In genomic region chr19:19246837-19247560, GRCm38 (mm10) we compare ENCODE assay signal across 12 mouse cellular contexts.
DNase-seq lines count a peak whose midpoint lies in the region; ATAC-seq and TF ChIP-seq lines count a peak whose summit lies in the region.
"Had no signal": no experiment of that assay in that cellular context is flagged by ENCODE, and none has a peak within 500 bp of the region (broad histone marks: within the 10 kb centered on the region; RNA-seq: fewer than 3 reads in every experiment).

No protein-coding gene starts in this region.

- no peak overlapping the region for H3K4me3 ChIP-seq in ES-Bruce4 (ENCODE audit: low read depth, low read length)
- no peak overlapping the region for H3K4me3 ChIP-seq in forebrain, embryonic 13.5 days
- H3K4me3 ChIP-seq in midbrain, embryonic 13.5 days (replicated peaks) = no peak overlapping the region
- no peak overlapping the region for H3K4me3 ChIP-seq in heart, adult 2 months
- H3K4me3 ChIP-seq: layer of hippocampus, adult 2 months; limb, embryonic 10.5 days; lung, embryonic 15.5 days had no signal

- no peaks in the 10 kb centered on the region for H3K36me3 ChIP-seq in ES-Bruce4 (ENCODE audit: control insufficient read depth, insufficient read depth, low read length, poor library complexity, severe bottlenecking)
- no peaks in the 10 kb centered on the region for H3K36me3 ChIP-seq in forebrain, embryonic 13.5 days (ENCODE audit: poor library complexity, severe bottlenecking)
- no peaks in the 10 kb centered on the region for H3K36me3 ChIP-seq in midbrain, embryonic 13.5 days
- H3K36me3 ChIP-seq in heart, adult 2 months (ENCODE audit: control insufficient read depth, insufficient read depth, low read length) = no peaks in the 10 kb centered on the region
- H3K36me3 ChIP-seq: limb, embryonic 10.5 days; lung, embryonic 15.5 days had no signal

- peaks cover 2% of the 10 kb centered on the region for H3K4me1 ChIP-seq in ES-Bruce4 (ENCODE audit: control insufficient read depth, insufficient read depth, low read length)
- H3K4me1 ChIP-seq in forebrain, embryonic 13.5 days = peaks cover 10% of the 10 kb centered on the region
- H3K4me1 ChIP-seq in midbrain, embryonic 13.5 days (replicated peaks) = peaks cover 9% of the 10 kb centered on the region
- H3K4me1 ChIP-seq in heart, adult 2 months (ENCODE audit: control insufficient read depth, insufficient read depth, low read length) = no peaks in the 10 kb centered on the region
- H3K4me1 ChIP-seq: limb, embryonic 10.5 days; lung, embryonic 15.5 days had no signal

- ATAC-seq in forebrain, embryonic 13.5 days = peak; percentile 85
- ATAC-seq in midbrain, embryonic 13.5 days = peak; percentile 83
- ATAC-seq in megakaryocyte, adult 5-6 weeks (ENCODE audit: poor library complexity, severe bottlenecking) = no peak

- intact Hi-C loops in heart, adult 2 months (cut with DNase I) = no loop called here

- TF ChIP-seq EP300 in ES-Bruce4 (IDR thresholded peaks at IDR 0.05; ENCODE audit: insufficient read depth, low read depth, low read length) = no peak
- no peak for TF ChIP-seq EP300 in heart, adult 2 months (IDR thresholded peaks at IDR 0.05; ENCODE audit: insufficient read depth, low read depth, low read length)

- 50% methylated on average over 5 of the region's 5 CpGs for WGBS in forebrain, embryonic 13.5 days
- whole genome bisulfite sequencing in midbrain, embryonic 13.5 days = 48% methylated on average over 5 of the region's 5 CpGs
- 66% methylated on average over 5 of the region's 5 CpGs for WGBS in heart, adult 2 months

- TF ChIP-seq CTCF in ES-Bruce4 (IDR thresholded peaks at IDR 0.05; ENCODE audit: low read depth, low read length) = no peak
- no peak for TF ChIP-seq CTCF in heart, adult 2 months (IDR thresholded peaks at IDR 0.05)

- peak overlapping the region; percentile 28; the same call in 1 of the 2 replicates for H3K27ac ChIP-seq in ES-Bruce4 (ENCODE audit: insufficient read depth, low read length)
- H3K27ac ChIP-seq in forebrain, embryonic 13.5 days = no peak overlapping the region
- H3K27ac ChIP-seq in midbrain, embryonic 13.5 days = no peak overlapping the region
- H3K27ac ChIP-seq in heart, adult 2 months = no peak overlapping the region
- H3K27ac ChIP-seq: layer of hippocampus, adult 2 months; limb, embryonic 10.5 days; lung, embryonic 15.5 days had no signal

- no peak overlapping the region for H3K9ac ChIP-seq in ES-Bruce4 (ENCODE audit: low read depth, poor library complexity, severe bottlenecking)
- H3K9ac ChIP-seq in forebrain, embryonic 13.5 days = no peak overlapping the region
- no peak overlapping the region for H3K9ac ChIP-seq in midbrain, embryonic 13.5 days (replicated peaks)
- H3K9ac ChIP-seq in heart, adult 2 months (ENCODE audit: low read depth, low read length) = no peak overlapping the region
- H3K9ac ChIP-seq: lung, embryonic 15.5 days had no signal

- H3K27me3 ChIP-seq in ES-Bruce4 (ENCODE audit: control insufficient read depth, insufficient read depth, low read length, poor library complexity, severe bottlenecking) = no peaks in the 10 kb centered on the region
- no peaks in the 10 kb centered on the region for H3K27me3 ChIP-seq in forebrain, embryonic 13.5 days
- no peaks in the 10 kb centered on the region for H3K27me3 ChIP-seq in midbrain, embryonic 13.5 days
- H3K27me3 ChIP-seq in heart, adult 2 months (ENCODE audit: control insufficient read depth, insufficient read depth, low read length) = no peaks in the 10 kb centered on the region
- H3K27me3 ChIP-seq: lung, embryonic 15.5 days had no signal

- peak; percentile 22 for DNase-seq in WW6 (ENCODE audit: low read depth, low spot score)
- no peak for DNase-seq in urinary bladder, postnatal 14 days (ENCODE audit: low spot score)
- no peak for DNase-seq in heart, adult 2 months
- DNase-seq in thymus, postnatal 0 days (ENCODE audit: low spot score) = no peak
- DNase-seq: right cerebral cortex, postnatal 14 days had no signal

- H3K79me2 ChIP-seq in heart, adult 2 months (replicated peaks; ENCODE audit: control insufficient read depth, insufficient read depth, low read length) = no peaks in the 10 kb centered on the region

- H3K4me2 ChIP-seq in forebrain, embryonic 13.5 days = no peak overlapping the region
- H3K4me2 ChIP-seq in midbrain, embryonic 13.5 days (replicated peaks) = no peak overlapping the region
- H3K4me2 ChIP-seq: lung, embryonic 15.5 days had no signal

- TF ChIP-seq POLR2A in ES-Bruce4 (IDR thresholded peaks at IDR 0.05; ENCODE audit: insufficient read depth, low read length) = no peak
- TF ChIP-seq POLR2A in heart, adult 2 months (IDR thresholded peaks at IDR 0.05; ENCODE audit: insufficient read depth, low read depth, low read length) = no peak

- no peaks in the 10 kb centered on the region for H3K9me3 ChIP-seq in ES-Bruce4 (replicated peaks; ENCODE audit: control insufficient read depth, insufficient read depth, low read length, poor library complexity, severe bottlenecking)
- H3K9me3 ChIP-seq in forebrain, embryonic 13.5 days (replicated peaks) = no peaks in the 10 kb centered on the region
- H3K9me3 ChIP-seq in midbrain, embryonic 13.5 days = no peaks in the 10 kb centered on the region
- H3K9me3 ChIP-seq: limb, embryonic 10.5 days; lung, embryonic 15.5 days had no signal
